Mouse (Mus musculus): Measurements from ENCODE around the gene Gbp6.
"Not testable (repeated sequence)": the region's sequence is repeated elsewhere in the genome, so short reads cannot be mapped to it uniquely, and the experiment has no call there.

The Gbp6 gene

DNA sequence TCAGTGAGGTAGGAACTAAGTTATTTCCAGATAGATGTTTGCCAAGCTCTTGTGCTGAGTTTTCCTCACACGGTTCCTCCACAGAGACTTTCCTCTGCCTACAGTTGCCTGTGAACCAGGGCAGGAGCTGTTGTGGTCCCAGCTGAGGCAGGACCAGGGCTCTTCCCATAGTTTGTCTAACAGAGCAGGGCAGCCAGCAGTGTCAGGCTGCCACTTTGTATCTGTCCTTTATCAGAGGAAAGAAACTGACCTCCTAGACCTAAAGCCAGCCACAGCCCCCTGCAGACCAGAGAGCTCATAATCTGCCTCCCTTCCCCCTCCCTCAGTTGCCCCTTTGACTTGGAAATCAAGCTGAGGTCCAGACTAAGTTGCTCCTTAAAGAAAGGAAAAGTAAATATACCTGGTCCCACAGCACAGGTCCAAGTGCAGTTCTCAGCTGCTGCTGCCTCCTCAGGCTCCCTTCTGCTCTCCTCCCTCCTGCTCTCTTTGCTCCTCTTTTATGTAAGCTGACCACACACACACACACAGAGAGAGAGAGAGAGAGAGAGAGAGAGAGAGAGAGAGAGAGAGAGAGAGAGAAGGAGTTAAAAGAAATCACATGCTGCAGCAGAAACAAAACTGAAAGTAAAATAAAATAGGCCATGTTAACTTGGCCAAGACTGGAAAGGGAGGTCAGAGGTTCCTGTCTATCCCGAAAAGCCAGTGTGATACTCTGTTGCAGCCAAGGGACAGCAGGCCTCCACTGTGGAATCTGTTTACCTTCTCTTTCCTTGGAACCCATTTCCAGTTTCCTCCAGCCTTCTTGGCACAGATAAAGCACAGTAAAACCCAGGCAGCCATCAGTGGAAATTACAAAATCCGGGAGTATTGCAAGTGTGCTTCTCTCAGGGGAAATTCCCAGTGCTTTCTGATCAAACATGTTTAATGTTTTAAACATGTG lies at the start of gene Gbp6, which contains the start of gene Gm43302:
TSS of gene Gbp6 (minus strand) at position 473 of the 940 bp plus-strand sequence.
TSS of gene Gm43302 (minus strand) at position 470 of the 940 bp plus-strand sequence.
- DNase-seq (ENCODE audit: low spot score): not testable (repeated sequence)

DNA sequence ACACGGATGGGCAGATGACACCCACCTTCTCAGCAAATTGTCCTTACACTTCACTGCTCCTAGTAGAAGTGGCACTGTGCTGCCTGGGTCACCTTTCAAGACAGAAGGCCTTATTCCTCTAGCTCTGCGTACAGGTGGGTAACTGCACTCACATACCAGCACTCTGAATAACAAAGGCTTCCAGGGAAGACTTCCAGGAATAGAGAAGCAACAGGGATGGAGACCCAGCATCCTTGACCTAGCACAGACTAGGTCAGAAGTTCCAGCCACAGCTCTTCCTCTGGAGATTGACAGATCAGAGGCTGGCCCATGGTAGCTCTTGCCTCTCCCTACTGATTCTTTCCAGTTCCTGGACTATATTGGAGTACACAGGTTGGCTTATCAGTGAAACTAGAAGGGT lies 47.8 kb upstream of the Gbp6 start:
- DNase-seq (ENCODE audit: low spot score): no peak

- DNase-seq (ENCODE audit: low spot score): no peak
Observed at GRCm38 (mm10) chr5:105322543-105322942, 29.0 kb upstream of the Gbp6 start.

GRCm38 (mm10) chr5:105310941-105311340 lies 17.4 kb upstream of the Gbp6 start:
- no peak for DNase-seq (ENCODE audit: low spot score)

- not testable (repeated sequence) for DNase-seq (ENCODE audit: low spot score)
Observed at GRCm38 (mm10) chr5:105309148-105309547, 15.7 kb upstream of the Gbp6 start.

GRCm38 (mm10) chr5:105306946-105307345 lies 13.4 kb upstream of the Gbp6 start:
- DNase-seq (ENCODE audit: low spot score): not testable (repeated sequence)

DNA sequence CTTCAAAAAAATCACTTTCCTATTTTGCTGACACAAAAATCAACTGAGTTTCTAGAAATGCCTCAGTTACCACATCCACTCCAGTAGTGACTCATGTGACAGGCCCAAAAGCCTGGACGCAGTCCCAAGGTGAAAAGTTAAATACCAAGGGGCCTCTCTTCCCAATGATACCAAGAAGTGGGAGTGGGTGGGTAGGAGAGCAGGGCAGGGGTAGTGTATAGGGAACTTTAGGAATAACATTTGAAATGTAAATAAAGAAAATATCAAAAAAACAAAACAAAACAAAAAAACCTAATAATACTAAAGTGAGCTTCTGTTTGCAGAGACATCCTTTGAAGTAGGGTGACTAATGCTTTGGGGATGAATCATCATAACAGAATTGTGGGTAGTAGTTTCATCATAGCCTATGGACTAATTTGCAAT lies 12.7 kb upstream of the Gbp6 start:
- DNase-seq (ENCODE audit: low spot score): no peak

- not testable (repeated sequence) for DNase-seq (ENCODE audit: low spot score)
Observed at GRCm38 (mm10) chr5:105305671-105306070, 12.2 kb upstream of the Gbp6 start.

- DNase-seq (ENCODE audit: low spot score): no peak
Observed at GRCm38 (mm10) chr5:105301963-105302362, 8.5 kb upstream of the Gbp6 start.

- no peak for DNase-seq (ENCODE audit: low spot score)
Observed at GRCm38 (mm10) chr5:105301531-105301930, 8.0 kb upstream of the Gbp6 start.

- DNase-seq (ENCODE audit: low spot score): no peak
Observed at GRCm38 (mm10) chr5:105295746-105296145, 2.2 kb upstream of the Gbp6 start.

DNA sequence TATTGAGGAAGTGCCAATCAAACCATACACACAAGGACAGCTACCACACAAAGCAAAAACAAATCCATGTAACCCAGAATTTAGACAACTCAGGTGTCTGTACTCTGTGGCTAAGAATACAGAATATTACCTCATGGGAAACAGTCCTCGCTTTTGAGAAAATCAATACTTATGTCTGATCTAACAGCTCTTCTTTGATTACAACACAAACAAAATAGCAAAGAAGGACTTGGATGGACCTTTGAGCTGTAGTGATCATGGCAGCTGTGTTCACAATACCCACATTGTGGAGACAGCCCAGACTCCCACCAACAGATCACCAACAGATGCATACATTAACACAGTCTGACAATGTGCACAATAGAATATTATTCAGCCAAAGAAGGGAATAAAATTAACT lies 1.0 kb downstream of the Gbp6 start:
- DNase-seq (ENCODE audit: low spot score): no peak

GRCm38 (mm10) chr5:105290921-105291320 lies 2.6 kb downstream of the Gbp6 start:
- not testable (repeated sequence) for DNase-seq (ENCODE audit: low spot score)

DNA sequence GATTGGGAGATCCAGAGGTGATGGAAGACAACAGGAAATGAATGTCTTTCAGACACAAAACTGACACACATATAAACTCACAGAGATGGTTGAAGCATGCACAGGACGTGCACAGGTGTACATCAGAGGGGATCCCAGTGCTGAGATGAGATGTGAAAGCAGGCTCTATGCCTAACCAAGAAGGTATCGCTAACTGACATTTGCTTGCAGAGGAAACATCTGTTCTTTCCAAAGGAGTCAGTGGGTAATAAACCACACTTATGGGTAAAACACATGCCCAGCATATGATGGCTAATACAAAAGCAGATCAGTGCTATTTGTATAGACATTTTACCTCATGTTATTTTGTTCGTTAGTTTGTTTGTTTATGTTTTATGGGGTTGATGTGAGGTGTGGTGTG lies 32.8 kb downstream of the Gbp6 start:
- not testable (repeated sequence) for DNase-seq (ENCODE audit: low spot score)

DNA sequence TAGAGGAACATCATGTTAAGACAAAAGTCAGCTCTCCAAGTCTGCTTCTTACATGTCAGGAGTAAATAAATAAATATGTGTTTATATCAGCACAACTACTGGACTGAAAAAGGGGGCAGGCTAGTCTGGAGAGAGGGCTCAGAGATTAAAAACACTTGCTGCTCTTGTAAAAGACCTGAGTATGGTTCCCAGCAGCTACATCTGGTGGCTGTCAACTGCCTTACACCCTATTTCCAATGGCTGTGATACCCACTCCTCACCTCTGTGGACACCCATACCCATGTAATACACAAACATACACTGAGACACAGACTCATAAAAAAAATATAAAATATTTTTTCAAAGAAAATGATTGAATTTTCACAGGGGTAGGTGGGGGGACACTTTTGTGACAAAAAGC lies 41.0 kb downstream of the Gbp6 start:
- no peak for DNase-seq (ENCODE audit: low spot score)

DNA sequence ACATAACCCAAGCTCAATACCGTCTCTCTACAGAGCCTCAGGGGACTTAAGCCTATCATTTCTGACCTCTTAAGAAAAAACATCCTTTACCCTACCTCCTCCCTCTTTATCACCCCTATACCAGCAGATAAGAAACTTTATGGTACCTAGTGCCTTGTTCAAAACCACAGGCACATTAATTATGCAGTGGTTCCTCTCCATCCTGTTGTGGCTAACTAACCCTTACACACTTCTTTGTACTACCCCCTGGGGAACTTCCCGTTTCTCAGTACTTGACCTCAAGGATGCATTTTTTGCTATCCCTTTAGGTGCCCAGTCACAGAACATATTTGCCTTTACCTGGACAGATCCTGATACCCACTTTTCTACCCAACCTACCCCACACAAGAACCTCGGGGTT lies 48.8 kb downstream of the Gbp6 start:
- not testable (repeated sequence) for DNase-seq (ENCODE audit: low spot score)

GRCm38 (mm10) chr5:105240982-105241381 lies 52.5 kb downstream of the Gbp6 start:
- not testable (repeated sequence) for DNase-seq (ENCODE audit: low spot score)

DNA sequence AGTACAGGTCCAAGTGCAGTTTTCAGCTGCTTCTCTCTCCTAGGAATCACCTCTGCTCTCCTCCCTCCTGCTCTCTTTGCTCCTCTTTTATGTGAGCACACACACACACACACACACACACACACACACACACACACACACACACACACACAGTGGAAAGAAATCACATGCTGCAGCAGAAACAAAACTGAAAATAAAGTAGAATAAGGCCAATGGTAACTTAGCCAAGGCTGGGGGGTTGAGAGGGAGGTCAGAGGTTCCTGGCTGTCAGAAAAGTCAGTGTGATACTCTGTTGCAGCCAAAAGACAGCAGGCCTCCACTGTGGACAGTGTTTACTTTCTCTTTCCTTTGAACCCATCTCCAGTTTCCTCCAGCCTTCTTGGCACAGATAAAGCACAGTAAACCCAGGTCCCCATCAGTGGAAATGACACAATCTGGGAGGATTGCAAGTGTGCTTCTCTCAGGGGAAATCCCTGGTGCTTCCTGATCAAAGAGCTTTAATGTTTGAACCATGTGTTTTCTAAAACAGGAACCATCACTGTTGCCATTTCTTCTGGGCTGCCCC lies 53.9 kb downstream of the Gbp6 start, which contains the start of gene Gbp10:
TSS of gene Gbp10 (minus strand) at position 51 of the 565 bp plus-strand sequence.
- DNase-seq (ENCODE audit: low spot score): not testable (repeated sequence)

DNA sequence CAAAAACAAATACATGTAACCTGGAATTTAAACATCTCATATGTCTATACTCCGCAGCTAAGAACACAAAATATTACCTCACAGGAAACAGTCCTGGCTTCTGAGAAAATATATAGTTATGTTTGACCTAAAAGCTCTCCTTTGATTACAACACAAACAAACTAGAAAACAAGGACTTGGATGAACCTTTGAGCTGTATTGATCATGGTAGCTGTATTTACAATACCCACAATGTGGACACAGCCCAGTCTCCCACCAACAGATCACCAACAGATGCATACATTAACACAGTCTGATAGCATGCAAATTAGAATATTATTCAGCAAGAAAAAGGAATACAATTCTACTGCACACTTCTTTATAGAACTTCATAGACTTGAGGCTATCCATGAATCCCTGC lies 55.1 kb downstream of the Gbp6 start:
- not testable (repeated sequence) for DNase-seq (ENCODE audit: low spot score)

- not testable (repeated sequence) for DNase-seq (ENCODE audit: low spot score)
Observed at GRCm38 (mm10) chr5:105236040-105236439, 57.5 kb downstream of the Gbp6 start.

Measured in testis, postnatal 10 days (tissue).